Mouse (Mus musculus) ovary, postnatal 10 days (tissue): ENCODE data around the gene Mthfsd.
A peak's percentile ranks its signal among the peaks of the same experiment; 100 is the strongest.
"Not testable (repeated sequence)": the region's sequence is repeated elsewhere in the genome, so short reads cannot be mapped to it uniquely, and the experiment has no call there.

Experiments
- DNase-seq: peaks from one replicate; pipeline ENCODE4 v3.0.0; 2022; ENCODE audit warnings: low spot score

Gene Mthfsd

GRCm38 (mm10) chr8:121107668-121108656 is at the start of gene Mthfsd:
Gene Mthfsd (minus strand): TSS chr8:121108392.
- DNase-seq: peak; percentile 99

- DNase-seq: no peak
These were observed 48.8 kb upstream of the Mthfsd start for GRCm38 (mm10) chr8:121156990-121157491.

- DNase-seq: no peak
These were observed 44.2 kb upstream of the Mthfsd start for GRCm38 (mm10) chr8:121152394-121152793.

GRCm38 (mm10) chr8:121148573-121149083 is 40.4 kb upstream of the Mthfsd start:
- no peak for DNase-seq

- DNase-seq: not testable (repeated sequence)
These were observed 37.4 kb upstream of the Mthfsd start for GRCm38 (mm10) chr8:121145457-121146134.

GRCm38 (mm10) chr8:121136856-121137255 is 28.7 kb upstream of the Mthfsd start:
- no peak for DNase-seq

- no peak for DNase-seq
These were observed 26.3 kb upstream of the Mthfsd start for GRCm38 (mm10) chr8:121134512-121134911.

GRCm38 (mm10) chr8:121134102-121134501 is 25.9 kb upstream of the Mthfsd start:
- no peak for DNase-seq

GRCm38 (mm10) chr8:121132961-121133513 is 24.8 kb upstream of the Mthfsd start:
- DNase-seq: no peak

GRCm38 (mm10) chr8:121130522-121130921 is 22.3 kb upstream of the Mthfsd start:
- no peak for DNase-seq

GRCm38 (mm10) chr8:121129265-121129940 is 21.2 kb upstream of the Mthfsd start:
- DNase-seq: no peak

- no peak for DNase-seq
These were observed 20.5 kb upstream of the Mthfsd start for GRCm38 (mm10) chr8:121128531-121129264.

- no peak for DNase-seq
These were observed 19.7 kb upstream of the Mthfsd start, which contains the start of gene Foxl1 for GRCm38 (mm10) chr8:121127756-121128375. Gene Foxl1 (plus strand): TSS chr8:121127940.

- DNase-seq: no peak
These were observed 19.1 kb upstream of the Mthfsd start for GRCm38 (mm10) chr8:121127291-121127701.

GRCm38 (mm10) chr8:121126694-121127093 is 18.5 kb upstream of the Mthfsd start:
- no peak for DNase-seq

GRCm38 (mm10) chr8:121126191-121126590 is 18.0 kb upstream of the Mthfsd start:
- no peak for DNase-seq

- DNase-seq: peak; percentile 43
These were observed 17.2 kb upstream of the Mthfsd start for GRCm38 (mm10) chr8:121125311-121125876.

GRCm38 (mm10) chr8:121124547-121125239 is 16.5 kb upstream of the Mthfsd start:
- DNase-seq: no peak

- no peak for DNase-seq
These were observed 14.9 kb upstream of the Mthfsd start for GRCm38 (mm10) chr8:121123113-121123512.
